Mouse (Mus musculus) neutrophil, adult 83 days (primary cell): ENCODE measurements around the gene Trim27. TPM values are rescaled to one million over a fixed set of nuclear protein-coding genes. Genes with fewer than 3 reads are reported as not detected.

ENCODE experiments used
- total RNA-seq, 2 experiments: library from RNA; stranded (reverse); gene quantifications; one replicate each; pipeline ENCODE4 v1.2.4; 2023

Trim27 gene
- 10 to 100 TPM; 48.2 to 51.2 TPM for total RNA-seq

DNA sequence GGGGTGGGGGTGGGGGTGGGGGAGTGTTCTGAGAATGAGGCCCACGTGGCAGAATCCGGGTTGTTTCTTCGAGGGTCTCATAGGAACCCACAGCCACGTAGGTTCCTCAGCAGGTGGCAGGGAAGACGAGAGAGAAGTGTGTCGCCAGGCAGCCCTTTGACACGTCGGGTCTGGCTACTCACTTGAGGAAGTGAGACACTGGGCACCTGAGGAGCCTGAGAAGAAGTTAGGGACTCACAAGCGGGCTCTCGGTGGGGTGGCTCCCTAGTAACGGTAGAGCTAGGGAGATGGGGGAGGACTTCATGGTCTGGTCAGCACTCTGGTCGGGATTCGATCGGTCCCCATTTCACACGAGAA is at the start of gene Trim27:
Gene Trim27 (plus strand): TSS at position 79 of the 357 bp plus-strand sequence.

DNA sequence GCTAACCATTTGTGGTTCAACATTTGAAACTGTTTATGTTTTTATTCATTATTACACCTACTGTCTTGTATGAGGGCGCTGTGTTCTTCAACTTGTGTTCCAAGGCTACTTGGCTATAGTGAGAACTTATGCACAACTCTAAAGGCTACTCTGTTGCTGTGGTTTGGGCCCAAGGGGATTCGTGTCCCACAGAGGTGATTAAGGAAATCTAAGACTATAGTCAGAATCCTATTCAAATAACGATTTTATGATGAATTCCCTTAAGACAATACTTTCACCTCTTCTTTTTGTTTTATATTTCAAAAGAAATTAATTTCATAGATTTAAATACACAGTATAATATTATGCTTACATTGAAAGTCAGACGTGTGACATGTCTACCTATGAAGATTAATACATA is 33.5 kb upstream of the Trim27 start, which contains the start of gene Olfr1368:
Gene Olfr1368 (minus strand): TSS at position 101 of the 400 bp plus-strand sequence.

Other genes with a start within 250 kb of the Trim27 start
- not detected for gene Olfr1370, start 104.5 kb upstream of the Trim27 start, total RNA-seq
- gene Olfr1369-ps1, start 68.0 kb upstream of the Trim27 start, total RNA-seq: not detected
- not detected for gene Olfr263, start 49.8 kb upstream of the Trim27 start, total RNA-seq
- not detected for gene Olfr1368, start 33.6 kb upstream of the Trim27 start, total RNA-seq
- not detected for gene Gpx5, start 113.3 kb downstream of the Trim27 start, total RNA-seq
- not detected for gene Gpx6, start 132.7 kb downstream of the Trim27 start, total RNA-seq
- gene Olfr1367, start 167.5 kb downstream of the Trim27 start, total RNA-seq: not detected
- gene Zscan12, start 183.4 kb downstream of the Trim27 start, total RNA-seq: 1 to 10 TPM; 2.3 to 2.9 TPM
- 10 to 100 TPM; 23.5 to 24.5 TPM for gene Zkscan3, start 223.3 kb downstream of the Trim27 start, total RNA-seq